Mouse (Mus musculus) embryo, embryonic 10 days (tissue): ENCODE data around the gene Pml.
"Not testable (repeated sequence)": the region's sequence is repeated elsewhere in the genome, so short reads cannot be mapped to it uniquely, and the experiment has no call there.

Experiments
- DNase-seq: peaks from one replicate; pipeline ENCODE4 v3.0.0-alpha.2; 2015; ENCODE audit warnings: low spot score

The Pml gene

GRCm38 (mm10) chr9:58271551-58271950 is 22.0 kb upstream of the Pml start:
- DNase-seq, result not testable (repeated sequence)

- no peak for DNase-seq
Measured at GRCm38 (mm10) chr9:58271109-58271508, 21.5 kb upstream of the Pml start.

GRCm38 (mm10) chr9:58270081-58270480 is 20.5 kb upstream of the Pml start:
- no peak for DNase-seq

- DNase-seq, result peak; percentile 91
Measured at GRCm38 (mm10) chr9:58268384-58269313, 19.1 kb upstream of the Pml start.

GRCm38 (mm10) chr9:58267046-58267445 is 17.5 kb upstream of the Pml start:
- DNase-seq, result no peak

GRCm38 (mm10) chr9:58266571-58267011 is 17.0 kb upstream of the Pml start:
- no peak for DNase-seq

GRCm38 (mm10) chr9:58265368-58265767 is 15.8 kb upstream of the Pml start:
- no peak for DNase-seq

- no peak for DNase-seq
Measured at GRCm38 (mm10) chr9:58262507-58262906, 12.9 kb upstream of the Pml start.

GRCm38 (mm10) chr9:58255704-58256685 is 6.4 kb upstream of the Pml start:
- DNase-seq, result no peak

- no peak for DNase-seq
Measured at GRCm38 (mm10) chr9:58255105-58255504, 5.5 kb upstream of the Pml start.

- not testable (repeated sequence) for DNase-seq
Measured at GRCm38 (mm10) chr9:58253805-58254122, 4.2 kb upstream of the Pml start.

- DNase-seq, result peak; percentile 98
Measured at GRCm38 (mm10) chr9:58253033-58253804, 3.6 kb upstream of the Pml start, which contains the start of gene Stoml1. Gene Stoml1 (plus strand): TSS chr9:58253164.

GRCm38 (mm10) chr9:58250730-58251129 is 1.1 kb upstream of the Pml start:
- DNase-seq, result not testable (repeated sequence)

- DNase-seq, result no peak
Measured at GRCm38 (mm10) chr9:58250322-58250721, 736 bp upstream of the Pml start.

- no peak for DNase-seq
Measured at GRCm38 (mm10) chr9:58248746-58249413, 706 bp downstream of the Pml start.

GRCm38 (mm10) chr9:58247064-58247759 is 2.4 kb downstream of the Pml start:
- DNase-seq, result peak; percentile 90

GRCm38 (mm10) chr9:58246083-58246591 is 3.4 kb downstream of the Pml start:
- no peak for DNase-seq

- DNase-seq, result no peak
Measured at GRCm38 (mm10) chr9:58243696-58244095, 5.9 kb downstream of the Pml start.

- DNase-seq, result no peak
Measured at GRCm38 (mm10) chr9:58242696-58243095, 6.9 kb downstream of the Pml start.

GRCm38 (mm10) chr9:58241780-58242485 is 7.7 kb downstream of the Pml start:
- no peak for DNase-seq
